Mouse (Mus musculus): Measurements from ENCODE around the gene Exosc5. TPM values are rescaled to one million over a fixed set of nuclear protein-coding genes. Genes with fewer than 3 reads are reported as not detected.

The Exosc5 gene
- polyA plus RNA-seq, 1 experiment from 2014 or later, result 35.2 TPM

- Histone ChIP-seq H3K9me3 (replicated peaks; ENCODE audit: control insufficient read depth, low read length, poor library complexity, severe bottlenecking) (no peaks in the 10 kb centered on the region), H3K27ac (ENCODE audit: low read length) (no peak overlapping the region), H3K4me2 (ENCODE audit: low read length) (no peak overlapping the region), H3K36me3 (ENCODE audit: control insufficient read depth, insufficient read depth, low read length) (peaks cover 5% of the 10 kb centered on the region; the same call in 1 of the 2 replicates), H3K4me1 (ENCODE audit: control insufficient read depth, insufficient read depth, low read length) (peaks cover 5% of the 10 kb centered on the region), H3K27me3 (ENCODE audit: control insufficient read depth, insufficient read depth, low read depth, low read length) (peaks cover 15% of the 10 kb centered on the region), H3K4me3 (ENCODE audit: low read depth, low read length) (no peak overlapping the region), H3K9ac (ENCODE audit: low read depth, low read length) (no peak overlapping the region)
- WGBS, result 87% methylated on average over 2 of the region's 2 CpGs
- ATAC-seq, result no peak
Measured at GRCm38 (mm10) chr7:25671686-25672085, 12.7 kb downstream of the Exosc5 start.

GRCm38 (mm10) chr7:25672442-25672841, 13.5 kb downstream of the Exosc5 start:
- no peaks in the 10 kb centered on the region for H3K9me3 ChIP-seq (replicated peaks; ENCODE audit: control insufficient read depth, low read length, poor library complexity, severe bottlenecking)

GRCm38 (mm10) chr7:25674297-25674696, 15.3 kb downstream of the Exosc5 start:
- peak; percentile 39; the same call in 1 of the 2 replicates for ATAC-seq
- Histone ChIP-seq H3K27ac (ENCODE audit: low read length) (no peak overlapping the region), H3K4me1 (ENCODE audit: control insufficient read depth, insufficient read depth, low read length) (peaks cover 5% of the 10 kb centered on the region), H3K9ac (ENCODE audit: low read depth, low read length) (peak overlapping the region; percentile 76), H3K4me3 (ENCODE audit: low read depth, low read length) (peak overlapping the region; percentile 55), H3K9me3 (replicated peaks; ENCODE audit: control insufficient read depth, low read length, poor library complexity, severe bottlenecking) (no peaks in the 10 kb centered on the region), H3K27me3 (ENCODE audit: control insufficient read depth, insufficient read depth, low read depth, low read length) (peaks cover 18% of the 10 kb centered on the region), H3K36me3 (ENCODE audit: control insufficient read depth, insufficient read depth, low read length) (no peaks in the 10 kb centered on the region; the same call in 1 of the 2 replicates), H3K4me2 (ENCODE audit: low read length) (peak overlapping the region; percentile 63)
- WGBS, result 20% methylated on average over 9 of the region's 9 CpGs

More at GRCm38 (mm10) chr7:25672442-25672841, 13.5 kb downstream of the Exosc5 start:
- 53% methylated on average over 4 of the region's 4 CpGs for WGBS
- no peak overlapping the region for H3K4me2 ChIP-seq (ENCODE audit: low read length)
- no peak overlapping the region for H3K4me3 ChIP-seq (ENCODE audit: low read depth, low read length)
- no peak overlapping the region for H3K27ac ChIP-seq (ENCODE audit: low read length)
- no peak for ATAC-seq
- H3K4me1 ChIP-seq (ENCODE audit: control insufficient read depth, insufficient read depth, low read length), result peaks cover 5% of the 10 kb centered on the region
- no peak overlapping the region for H3K9ac ChIP-seq (ENCODE audit: low read depth, low read length)
- H3K27me3 ChIP-seq (ENCODE audit: control insufficient read depth, insufficient read depth, low read depth, low read length), result peaks cover 15% of the 10 kb centered on the region
- peaks cover 5% of the 10 kb centered on the region; the same call in 1 of the 2 replicates for H3K36me3 ChIP-seq (ENCODE audit: control insufficient read depth, insufficient read depth, low read length)

- Histone ChIP-seq H3K36me3 (ENCODE audit: control insufficient read depth, insufficient read depth, low read length) (no peaks in the 10 kb centered on the region; the same call in 1 of the 2 replicates), H3K4me3 (ENCODE audit: low read depth, low read length) (peak within 1 kb of the TSS; percentile 55), H3K27me3 (ENCODE audit: control insufficient read depth, insufficient read depth, low read depth, low read length) (peaks cover 18% of the 10 kb centered on the region), H3K9ac (ENCODE audit: low read depth, low read length) (peak within 1 kb of the TSS; percentile 76), H3K4me1 (ENCODE audit: control insufficient read depth, insufficient read depth, low read length) (peaks cover 5% of the 10 kb centered on the region), H3K27ac (ENCODE audit: low read length) (no peak within 1 kb of the TSS), H3K4me2 (ENCODE audit: low read length) (peak within 1 kb of the TSS; percentile 63), H3K9me3 (replicated peaks; ENCODE audit: control insufficient read depth, low read length, poor library complexity, severe bottlenecking) (no peaks in the 10 kb centered on the region)
- peak; percentile 61 for ATAC-seq
- WGBS, result 3% methylated on average over 29 of the region's 29 CpGs
Measured at GRCm38 (mm10) chr7:25674719-25675300, 15.8 kb downstream of the Exosc5 start, which contains the start of gene Tmem91. Tmem91 (minus strand) TSS chr7:25675166.

GRCm38 (mm10) chr7:25675405-25675804, 16.4 kb downstream of the Exosc5 start:
- H3K27me3 ChIP-seq (ENCODE audit: control insufficient read depth, insufficient read depth, low read depth, low read length), result peaks cover 18% of the 10 kb centered on the region
- peak overlapping the region; percentile 63 for H3K4me2 ChIP-seq (ENCODE audit: low read length)
- ATAC-seq, result peak; percentile 8
- WGBS, result 50% methylated on average over 6 of the region's 6 CpGs
- H3K9ac ChIP-seq (ENCODE audit: low read depth, low read length), result peak overlapping the region; percentile 76; the same call in 1 of the 2 replicates
- H3K4me3 ChIP-seq (ENCODE audit: low read depth, low read length), result peak overlapping the region; percentile 55
- H3K36me3 ChIP-seq (ENCODE audit: control insufficient read depth, insufficient read depth, low read length), result no peaks in the 10 kb centered on the region
- H3K9me3 ChIP-seq (replicated peaks; ENCODE audit: control insufficient read depth, low read length, poor library complexity, severe bottlenecking), result no peaks in the 10 kb centered on the region
- H3K27ac ChIP-seq (ENCODE audit: low read length), result no peak overlapping the region
- peaks cover 10% of the 10 kb centered on the region for H3K4me1 ChIP-seq (ENCODE audit: control insufficient read depth, insufficient read depth, low read length)

GRCm38 (mm10) chr7:25676085-25676781, 17.3 kb downstream of the Exosc5 start:
- Histone ChIP-seq H3K27me3 (ENCODE audit: control insufficient read depth, insufficient read depth, low read depth, low read length) (peaks cover 18% of the 10 kb centered on the region), H3K9ac (ENCODE audit: low read depth, low read length) (no peak overlapping the region), H3K4me1 (ENCODE audit: control insufficient read depth, insufficient read depth, low read length) (peaks cover 10% of the 10 kb centered on the region), H3K36me3 (ENCODE audit: control insufficient read depth, insufficient read depth, low read length) (no peaks in the 10 kb centered on the region), H3K9me3 (replicated peaks; ENCODE audit: control insufficient read depth, low read length, poor library complexity, severe bottlenecking) (no peaks in the 10 kb centered on the region), H3K4me2 (ENCODE audit: low read length) (peak overlapping the region; percentile 7; the same call in 1 of the 2 replicates), H3K4me3 (ENCODE audit: low read depth, low read length) (no peak overlapping the region), H3K27ac (ENCODE audit: low read length) (peak overlapping the region; percentile 40; the same call in 1 of the 2 replicates)
- no peak; the same call in 1 of the 2 replicates for ATAC-seq
- WGBS, result 52% methylated on average over 15 of the region's 15 CpGs

GRCm38 (mm10) chr7:25677013-25677412, 18.0 kb downstream of the Exosc5 start:
- peaks cover 18% of the 10 kb centered on the region for H3K27me3 ChIP-seq (ENCODE audit: control insufficient read depth, insufficient read depth, low read depth, low read length)
- H3K4me2 ChIP-seq (ENCODE audit: low read length), result no peak overlapping the region
- H3K9me3 ChIP-seq (replicated peaks; ENCODE audit: control insufficient read depth, low read length, poor library complexity, severe bottlenecking), result no peaks in the 10 kb centered on the region
- H3K4me1 ChIP-seq (ENCODE audit: control insufficient read depth, insufficient read depth, low read length), result peaks cover 17% of the 10 kb centered on the region
- H3K4me3 ChIP-seq (ENCODE audit: low read depth, low read length), result no peak overlapping the region
- ATAC-seq, result no peak
- no peaks in the 10 kb centered on the region for H3K36me3 ChIP-seq (ENCODE audit: control insufficient read depth, insufficient read depth, low read length)
- peak overlapping the region; percentile 40; the same call in 1 of the 2 replicates for H3K27ac ChIP-seq (ENCODE audit: low read length)
- no peak overlapping the region for H3K9ac ChIP-seq (ENCODE audit: low read depth, low read length)
- 88% methylated on average over 7 of the region's 7 CpGs for WGBS

GRCm38 (mm10) chr7:25679971-25680370, 21.0 kb downstream of the Exosc5 start:
- ATAC-seq, result no peak

More at GRCm38 (mm10) chr7:25679971-25680370, 21.0 kb downstream of the Exosc5 start:
- Histone ChIP-seq H3K4me3 (ENCODE audit: low read depth, low read length) (peak overlapping the region; percentile 60), H3K9me3 (replicated peaks; ENCODE audit: control insufficient read depth, low read length, poor library complexity, severe bottlenecking) (no peaks in the 10 kb centered on the region), H3K4me1 (ENCODE audit: control insufficient read depth, insufficient read depth, low read length) (peaks cover 18% of the 10 kb centered on the region), H3K27me3 (ENCODE audit: control insufficient read depth, insufficient read depth, low read depth, low read length) (peaks cover 8% of the 10 kb centered on the region; the same call in 1 of the 2 replicates), H3K4me2 (ENCODE audit: low read length) (peak overlapping the region; percentile 51), H3K27ac (ENCODE audit: low read length) (peak overlapping the region; percentile 96; the same call in 1 of the 2 replicates), H3K36me3 (ENCODE audit: control insufficient read depth, insufficient read depth, low read length) (no peaks in the 10 kb centered on the region), H3K9ac (ENCODE audit: low read depth, low read length) (peak overlapping the region; percentile 82; the same call in 1 of the 2 replicates)
- WGBS, result 12% methylated on average over 6 of the region's 6 CpGs

Measured in midbrain, embryonic 16.5 days (tissue).